Mouse (Mus musculus) ES-CJ7 (cell line): ENCODE results near the gene Kir3dl1.
"Not testable (repeated sequence)": the region's sequence is repeated elsewhere in the genome, so short reads cannot be mapped to it uniquely, and the experiment has no call there.

Source experiments
- DNase-seq: peaks from one replicate; pipeline ENCODE4 v3.0.0; 2011; ENCODE audit warnings: low read depth, low spot score

The Kir3dl1 gene

GRCm38 (mm10) chrX:136517699-136518098, at the start of gene Kir3dl1:
Gene Kir3dl1 (plus strand): TSS chrX:136517999.
- DNase-seq = not testable (repeated sequence)

GRCm38 (mm10) chrX:136543956-136544355, 26.2 kb downstream of the Kir3dl1 start, which contains the start of gene Kir3dl2:
Gene Kir3dl2 (minus strand): TSS chrX:136544056.
- not testable (repeated sequence) for DNase-seq

- not testable (repeated sequence) for DNase-seq
These were observed 51.3 kb downstream of the Kir3dl1 start for GRCm38 (mm10) chrX:136569094-136569493.
